Mouse (Mus musculus) lung, adult 2 months (tissue): ENCODE results near the gene Acox3. TPM values are rescaled to one million over a fixed set of nuclear protein-coding genes. Genes with fewer than 3 reads are reported as not detected.

Experiments
- DNase-seq: peaks from one replicate; pipeline ENCODE4 v3.0.0; 2022
- H3K4me1 ChIP-seq: fragments of 200-500 bp; 2 replicates; pipeline ENCODE4 v1.6.1; 2011; ENCODE audit warnings: low read length; ENCODE audit not compliant: control insufficient read depth, insufficient read depth
- H3K4me3 ChIP-seq: fragments of 200-500 bp; replicated peaks from 2 replicates; pipeline ENCODE3; 2011; ENCODE audit warnings: low read depth, mild to moderate bottlenecking, control low read depth, low read length; ENCODE audit errors: extremely low read depth
- CTCF ChIP-seq: fragments of 200-500 bp; IDR thresholded peaks from 2 replicates; pipeline ENCODE4 v1.5.1; 2011; ENCODE audit warnings: mild to moderate bottlenecking, low read length, control low read depth; ENCODE audit not compliant: insufficient read depth
- POLR2A ChIP-seq: fragments of 200-500 bp; IDR thresholded peaks from 2 replicates; pipeline ENCODE4 v1.6.1; 2011; ENCODE audit warnings: low read depth, mild to moderate bottlenecking, control low read depth, low read length, borderline replicate concordance; ENCODE audit errors: extremely low read depth
- WGBS: fragments of 180-500 bp; shearing (Covaris S2); methylation state at CpG from one replicate; pipeline ENCODE4 v1.1.7; 2018; 5-methylcytosine and 5-hydroxymethylcytosine counted together
- polyA plus RNA-seq: library from polyadenylated mRNA; depleted of rRNA; stranded (reverse); fragments of >200 nt; gene quantifications from 2 replicates; pipeline ENCODE4 v1.2.3, GENCODE M21; 2012; rRNA removed

Gene Acox3
- polyA plus RNA-seq, 1 experiment: 53.8 TPM

GRCm38 (mm10) chr5:35662021-35662545 lies 79.2 kb downstream of the Acox3 start:
- no peak for TF ChIP-seq CTCF
- no peak for TF ChIP-seq POLR2A
- WGBS: 77% methylated on average over 9 of the region's 9 CpGs
- no peak for DNase-seq

More at GRCm38 (mm10) chr5:35662021-35662545, 79.2 kb downstream of the Acox3 start:
- Histone ChIP-seq H3K4me3 (no peak overlapping the region), H3K4me1 (no peaks in the 10 kb centered on the region)

Other genes starting within 250 kb of the Acox3 start
- gene Hmx1, start 193.9 kb upstream of the Acox3 start, polyA plus RNA-seq: not detected in 2 replicates
- gene Cpz, start 57.3 kb upstream of the Acox3 start, polyA plus RNA-seq: 6.0 and 9.2 TPM in 2 replicates
- 4.2 and 4.5 TPM in 2 replicates for gene Trmt44, start 8.0 kb upstream of the Acox3 start, polyA plus RNA-seq
- gene Htra3, start 96.7 kb downstream of the Acox3 start, polyA plus RNA-seq: 59.4 and 80.1 TPM in 2 replicates
- gene Sh3tc1, start 156.9 kb downstream of the Acox3 start, polyA plus RNA-seq: 38.3 and 39.4 TPM in 2 replicates
- 12.9 and 16.9 TPM in 2 replicates for gene Ablim2, start 174.8 kb downstream of the Acox3 start, polyA plus RNA-seq